Mouse (Mus musculus) small intestine, adult 2 months (tissue): ENCODE data around the gene Tnr.

ENCODE experiments used
- CTCF ChIP-seq: fragments of 200-500 bp; IDR thresholded peaks from 2 replicates; pipeline ENCODE4 v1.5.1; 2012; ENCODE audit warnings: low read depth, mild to moderate bottlenecking, control low read depth, inconsistent platforms, low read length, moderate library complexity, mixed read lengths; ENCODE audit not compliant: insufficient replicate concordance, insufficient read length; ENCODE audit errors: extremely low read depth
- POLR2A ChIP-seq: fragments of 200-500 bp; IDR thresholded peaks from 2 replicates; pipeline ENCODE4 v1.6.1; 2012; ENCODE audit warnings: low read depth, mild to moderate bottlenecking, control low read depth, inconsistent platforms, low read length, moderate library complexity

DNA sequence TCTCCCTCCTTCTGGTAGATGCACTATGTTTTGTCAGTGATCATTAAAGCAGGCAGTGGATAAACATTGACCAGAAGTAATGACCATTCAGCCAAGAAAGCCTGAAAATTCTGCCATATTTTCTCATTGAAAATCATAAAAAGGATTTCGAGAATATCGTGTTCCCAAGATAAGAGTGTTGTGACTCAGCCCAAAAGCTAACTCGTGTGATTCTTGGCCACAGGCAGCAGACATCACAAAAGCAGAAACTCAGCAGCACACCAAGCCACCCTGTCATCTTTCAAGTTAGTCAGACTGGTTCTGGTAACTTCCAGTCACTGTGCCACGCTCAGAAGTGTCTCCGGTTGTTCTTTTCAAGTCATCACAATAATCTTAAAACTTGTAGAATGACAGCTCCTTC lies 367.0 kb downstream of the Tnr start:
- TF ChIP-seq POLR2A (no peak), CTCF (no peak)
